Mouse (Mus musculus): ENCODE results near the gene Ssxa1. TPM values are rescaled to one million over a fixed set of nuclear protein-coding genes. Genes with fewer than 3 reads are reported as not detected.
"Not testable (repeated sequence)": the region's sequence is repeated elsewhere in the genome, so short reads cannot be mapped to it uniquely, and the experiment has no call there.

Gene Ssxa1
- not detected in 2 replicates for polyA plus RNA-seq (2015; fragmentation: Nextera tagmentation; extraction: Ambion mirVana)

DNA sequence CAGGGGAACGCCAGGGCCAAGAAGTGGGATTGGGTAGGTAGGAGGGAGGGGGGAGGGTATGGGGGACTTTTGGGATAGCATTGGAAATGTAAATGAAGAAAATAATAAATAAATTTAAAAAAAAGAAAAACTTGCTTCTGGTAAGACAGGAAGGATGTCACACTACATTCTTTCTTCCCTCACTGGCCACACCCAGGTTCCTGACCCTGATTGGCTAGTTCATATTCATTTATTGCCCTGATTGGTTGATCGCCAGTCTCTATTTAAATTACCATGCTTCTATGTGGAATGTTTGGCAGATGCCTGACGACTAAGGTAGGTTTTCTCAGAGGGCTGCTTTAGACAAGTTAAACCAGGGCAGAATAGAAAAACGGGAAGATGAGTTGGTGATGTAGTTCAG lies at the start of gene Ssxa1:
Gene Ssxa1 (plus strand): TSS at position 301 of the 400 bp plus-strand sequence.
- no peak for DNase-seq (ENCODE audit: low spot score)

DNA sequence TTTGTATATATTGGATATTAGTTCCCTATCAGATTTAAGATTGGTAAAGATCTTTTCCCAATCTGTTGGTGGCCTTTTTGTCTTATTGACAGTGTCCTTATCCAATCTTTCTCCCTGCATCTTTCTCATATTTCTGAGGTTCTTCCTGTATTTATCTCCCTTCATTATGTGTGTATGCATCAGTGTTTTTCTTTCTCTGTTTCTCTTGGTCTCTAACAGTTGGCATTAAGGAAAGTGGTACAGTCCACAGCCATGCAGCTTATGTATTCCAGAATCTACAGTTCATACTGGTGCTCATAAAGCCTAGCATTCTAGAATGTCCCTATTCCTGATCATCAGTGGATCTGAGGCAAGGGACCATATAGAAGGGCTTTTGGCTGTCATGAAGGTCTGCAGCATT lies 47.5 kb upstream of the Ssxa1 start, which contains the start of gene Spaca5:
Gene Spaca5 (plus strand): TSS at position 301 of the 400 bp plus-strand sequence.
- no peak for DNase-seq (ENCODE audit: low spot score)

DNA sequence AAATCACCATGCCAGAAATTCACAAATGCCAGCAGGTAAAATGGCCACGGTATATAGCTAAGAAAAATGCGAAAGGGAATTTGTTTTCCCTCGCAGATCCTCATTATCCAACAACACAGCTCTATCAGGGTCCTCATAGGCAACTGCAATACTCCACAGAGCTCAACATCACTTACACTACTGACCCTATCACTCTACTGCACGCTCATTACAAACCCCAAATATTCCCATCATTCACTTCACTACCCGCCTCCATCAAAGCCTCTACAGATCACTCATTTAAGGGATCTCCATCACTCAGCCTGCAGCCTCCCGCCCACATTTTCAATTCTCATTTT lies 27.0 kb upstream of the Ssxa1 start:
- DNase-seq (ENCODE audit: low spot score) = no peak

DNA sequence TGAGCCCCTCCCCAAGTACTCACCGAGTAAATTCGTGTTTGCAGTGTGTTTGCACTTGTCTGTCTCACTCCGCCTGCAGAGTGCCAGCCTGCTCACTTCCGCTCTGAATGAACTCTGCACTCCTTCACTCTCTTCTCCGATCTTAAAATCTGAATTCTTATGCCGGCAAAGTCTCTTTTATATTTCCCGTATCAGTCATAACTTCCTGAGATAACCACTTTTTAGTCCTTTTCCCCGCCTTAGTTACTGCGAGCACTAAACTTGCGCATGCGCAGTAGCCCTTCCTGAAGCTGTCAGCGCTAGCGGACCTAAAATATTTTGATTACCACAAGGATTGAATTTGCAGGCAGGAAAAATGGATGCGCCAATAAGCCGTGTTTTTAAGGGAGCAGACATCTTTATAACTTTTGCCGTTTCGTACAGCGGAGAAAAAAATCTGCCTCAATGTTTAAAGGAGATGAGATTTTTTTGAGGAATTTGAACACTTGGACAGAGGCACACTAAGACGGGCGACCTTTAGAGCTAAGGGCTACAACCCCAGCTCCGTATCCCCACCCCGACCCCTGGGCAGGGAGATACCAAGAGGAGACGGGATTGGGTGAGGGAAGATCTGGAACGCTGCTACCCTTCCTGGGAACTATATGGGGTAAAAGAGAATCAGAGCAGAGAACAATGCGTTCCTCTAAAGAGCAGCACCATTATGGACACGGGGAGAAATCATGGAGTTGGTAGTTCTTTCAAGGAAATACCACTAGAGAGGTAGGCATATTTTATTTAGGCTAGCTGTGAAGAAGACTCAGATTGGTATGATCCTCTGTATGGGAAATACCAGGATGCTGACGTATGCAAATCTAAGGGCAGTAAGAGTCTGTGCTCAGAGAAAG lies 26.4 kb upstream of the Ssxa1 start, which contains the start of gene Zfp300:
Gene Zfp300 (minus strand): TSS at position 545 of the 884 bp plus-strand sequence.
- peak; percentile 70 for DNase-seq (ENCODE audit: low spot score)

DNA sequence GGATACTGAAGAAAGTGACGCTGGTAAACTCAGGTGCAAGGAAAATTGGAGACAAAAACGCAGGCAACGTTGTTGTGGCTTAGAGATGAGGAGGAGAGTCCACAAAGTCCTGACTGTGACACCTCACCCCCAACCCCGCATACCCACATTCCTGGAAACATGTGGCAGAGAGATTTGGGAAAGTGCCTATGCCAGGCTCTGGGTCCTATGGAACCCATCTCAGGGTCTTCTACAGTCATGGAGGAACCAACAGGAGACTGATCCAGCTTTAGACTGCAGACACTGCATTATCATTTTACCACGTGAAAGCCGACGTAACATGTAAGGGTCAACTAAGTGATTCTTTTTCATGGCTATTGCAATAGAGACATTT lies 25.8 kb upstream of the Ssxa1 start:
- DNase-seq (ENCODE audit: low spot score) = no peak

DNA sequence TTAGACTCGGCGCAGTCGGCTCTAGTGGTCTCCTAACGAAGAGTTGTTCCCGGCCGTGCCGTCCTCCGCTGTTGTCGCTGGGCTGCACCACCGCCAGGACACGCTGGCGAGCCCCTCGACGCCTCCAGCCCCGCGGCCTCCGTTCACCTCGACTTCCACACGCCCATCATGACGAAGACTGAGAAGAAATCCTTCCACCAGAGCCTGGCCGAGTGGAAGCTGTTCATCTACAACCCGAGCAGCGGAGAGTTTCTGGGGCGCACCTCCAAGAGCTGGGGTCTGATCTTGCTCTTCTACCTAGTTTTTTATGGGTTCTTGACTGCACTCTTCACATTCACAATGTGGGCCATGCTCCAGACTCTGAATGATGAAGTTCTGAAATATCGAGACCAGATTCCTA lies 31.1 kb downstream of the Ssxa1 start:
- DNase-seq (ENCODE audit: low spot score) = not testable (repeated sequence)

Other genes starting within 250 kb of the Ssxa1 start
- 7.0 and 7.8 TPM in 2 replicates for gene Timp1, start 245.7 kb upstream of the Ssxa1 start, polyA plus RNA-seq (2015; fragmentation: Nextera tagmentation; extraction: Ambion mirVana)
- gene Syn1, start 194.8 kb upstream of the Ssxa1 start, polyA plus RNA-seq (2015; fragmentation: Nextera tagmentation; extraction: Ambion mirVana) = 0.04 TPM in 1 of 2 replicates, not detected in the other
- gene Cfp, start 184.3 kb upstream of the Ssxa1 start, polyA plus RNA-seq (2015; fragmentation: Nextera tagmentation; extraction: Ambion mirVana) = 22.5 and 25.6 TPM in 2 replicates
- 4.6 and 4.8 TPM in 2 replicates for gene Elk1, start 165.2 kb upstream of the Ssxa1 start, polyA plus RNA-seq (2015; fragmentation: Nextera tagmentation; extraction: Ambion mirVana)
- 111 and 112 TPM in 2 replicates for gene Uxt, start 153.8 kb upstream of the Ssxa1 start, polyA plus RNA-seq (2015; fragmentation: Nextera tagmentation; extraction: Ambion mirVana)
- 6.1 and 7.2 TPM in 2 replicates for gene Zfp182, start 53.5 kb upstream of the Ssxa1 start, polyA plus RNA-seq (2015; fragmentation: Nextera tagmentation; extraction: Ambion mirVana)
- gene Spaca5, start 47.4 kb upstream of the Ssxa1 start, polyA plus RNA-seq (2015; fragmentation: Nextera tagmentation; extraction: Ambion mirVana) = not detected in 2 replicates
- gene Zfp300, start 26.3 kb upstream of the Ssxa1 start, polyA plus RNA-seq (2015; fragmentation: Nextera tagmentation; extraction: Ambion mirVana) = 0.32 and 0.70 TPM in 2 replicates
- not detected in 2 replicates for gene Gm21876, start 59.8 kb downstream of the Ssxa1 start, polyA plus RNA-seq (2015; fragmentation: Nextera tagmentation; extraction: Ambion mirVana)

Measured in thymus, postnatal 0 days (tissue).